Mouse (Mus musculus) CH12.LX (cell line): ENCODE data around the gene St8sia4. TPM values are rescaled to one million over a fixed set of nuclear protein-coding genes. Genes with fewer than 3 reads are reported as not detected.

Source experiments
- DNase-seq: peaks from one replicate; pipeline ENCODE4 v3.0.0-alpha.2; 2013; ENCODE audit errors: extremely low read depth
- H3K27ac ChIP-seq: 2 replicates; pipeline ENCODE4 v1.5.1; 2012; ENCODE audit warnings: low read depth, mild to moderate bottlenecking, control low read depth, moderate library complexity; ENCODE audit not compliant: insufficient read depth
- H3K27me3 ChIP-seq: replicated peaks from 2 replicates; pipeline ENCODE3; 2012; ENCODE audit warnings: inconsistent platforms
- H3K36me3 ChIP-seq, 2 experiments: replicated peaks in 1 of 2; 2 replicates each; pipeline versions ENCODE3 to v1.6.1; 2012; ENCODE audit warnings: inconsistent platforms in 1 of 2, low read length in 1 of 2, mild to moderate bottlenecking in 1 of 2, mixed read lengths in 1 of 2, moderate library complexity in 1 of 2; ENCODE audit not compliant: control insufficient read depth in 1 of 2, insufficient read depth in 1 of 2
- H3K4me1 ChIP-seq, 2 experiments: 2 replicates each; pipeline ENCODE4 v1.6.1; 2012; ENCODE audit warnings: inconsistent platforms in 1 of 2, moderate library complexity in 1 of 2; ENCODE audit not compliant: insufficient read depth in 2 of 2, control insufficient read depth in 1 of 2
- H3K4me2 ChIP-seq: 2 replicates; pipeline ENCODE4 v1.6.1; 2012; ENCODE audit warnings: low read depth, mild to moderate bottlenecking, control low read depth; ENCODE audit not compliant: poor library complexity, insufficient read depth, severe bottlenecking
- H3K4me3 ChIP-seq, 3 experiments: fragments of 150-350 bp in 1 of 3; sonication (generic) in 1 of 3; replicated peaks in 1 of 3; 2 replicates each; pipeline versions ENCODE3 to v1.5.1; 2011 to 2012; ENCODE audit warnings: low read depth in 2 of 3, low read length in 2 of 3, mild to moderate bottlenecking in 2 of 3, moderate library complexity in 2 of 3, control low read depth in 1 of 3, improper control_type of control experiment in 1 of 3, inconsistent platforms in 1 of 3, mixed read lengths in 1 of 3; ENCODE audit not compliant: poor library complexity in 1 of 3
- H3K79me2 ChIP-seq: replicated peaks from 2 replicates; pipeline ENCODE4 v1.6.1; 2012; ENCODE audit warnings: mild to moderate bottlenecking, moderate library complexity; ENCODE audit not compliant: control insufficient read depth, poor library complexity, insufficient read depth, severe bottlenecking; ENCODE audit errors: extremely low read depth
- H3K9ac ChIP-seq: 2 replicates; pipeline ENCODE4 v1.6.1; 2012; ENCODE audit warnings: low read depth, mild to moderate bottlenecking, control low read depth, moderate library complexity; ENCODE audit not compliant: insufficient read depth
- H3K9me3 ChIP-seq: replicated peaks from 2 replicates; pipeline ENCODE3; 2012; ENCODE audit warnings: low read length, inconsistent platforms, mixed read lengths
- BHLHE40 ChIP-seq: IDR thresholded peaks from 2 replicates; pipeline ENCODE4 v1.6.1; 2011; ENCODE audit warnings: mild to moderate bottlenecking, low read depth, low read length, improper control_type of control experiment
- CHD1 ChIP-seq: IDR thresholded peaks from 2 replicates; pipeline ENCODE4 v1.6.1; 2012; ENCODE audit warnings: low read depth, low read length, improper control_type of control experiment, inconsistent platforms
- E2F4 ChIP-seq: IDR thresholded peaks from 2 replicates; pipeline ENCODE4 v1.6.1; 2011; ENCODE audit warnings: low read depth, low read length, improper control_type of control experiment; ENCODE audit not compliant: insufficient replicate concordance
- ELF1 ChIP-seq: IDR thresholded peaks from 2 replicates; pipeline ENCODE4 v1.6.1; 2014; ENCODE audit warnings: low read depth, mild to moderate bottlenecking, inconsistent platforms, low read length, improper control_type of control experiment
- EP300 ChIP-seq: IDR thresholded peaks from 2 replicates; pipeline ENCODE4 v1.6.1; 2011; ENCODE audit warnings: low read length, improper control_type of control experiment
- ETS1 ChIP-seq: conservative IDR thresholded peaks from 2 replicates; pipeline ENCODE4 v1.6.1; 2012; ENCODE audit warnings: low read depth, mild to moderate bottlenecking, inconsistent platforms, low read length, improper control_type of control experiment, moderate library complexity
- GABPA ChIP-seq: IDR thresholded peaks from 2 replicates; pipeline ENCODE4 v1.6.1; 2012; ENCODE audit warnings: low read depth, low read length, improper control_type of control experiment, inconsistent platforms; ENCODE audit not compliant: insufficient replicate concordance
- IRF4 ChIP-seq: IDR thresholded peaks from 2 replicates; pipeline ENCODE4 v1.6.1; 2014; ENCODE audit warnings: low read depth, mild to moderate bottlenecking, inconsistent platforms, low read length, improper control_type of control experiment
- JUND ChIP-seq: conservative IDR thresholded peaks from 2 replicates; pipeline ENCODE4 v1.6.1; 2011; ENCODE audit warnings: low read depth, low read length, improper control_type of control experiment
- MEF2A ChIP-seq: IDR thresholded peaks from 2 replicates; pipeline ENCODE4 v1.6.1; 2014; ENCODE audit warnings: low read depth, mild to moderate bottlenecking, inconsistent platforms, low read length, improper control_type of control experiment, borderline replicate concordance
- MYC ChIP-seq: IDR thresholded peaks from 2 replicates; pipeline ENCODE4 v1.6.1; 2011; ENCODE audit warnings: low read depth, mild to moderate bottlenecking, improper control_type of control experiment, low read length
- NELFE ChIP-seq: IDR thresholded peaks from 2 replicates; pipeline ENCODE4 v1.6.1; 2011; ENCODE audit warnings: low read depth, low read length, improper control_type of control experiment
- PAX5 ChIP-seq: IDR thresholded peaks from 2 replicates; pipeline ENCODE4 v1.6.1; 2012; ENCODE audit warnings: low read length, inconsistent platforms, mixed read lengths
- RAD21 ChIP-seq: IDR thresholded peaks from 2 replicates; pipeline ENCODE4 v1.6.1; 2011; ENCODE audit warnings: low read depth, mild to moderate bottlenecking, low read length, improper control_type of control experiment, moderate library complexity
- RCOR1 ChIP-seq: conservative IDR thresholded peaks from 2 replicates; pipeline ENCODE4 v1.6.1; 2012; ENCODE audit warnings: low read depth, mild to moderate bottlenecking, inconsistent platforms, low read length, improper control_type of control experiment
- SIN3A ChIP-seq: IDR thresholded peaks from 2 replicates; pipeline ENCODE4 v1.6.1; 2012; ENCODE audit warnings: low read length, improper control_type of control experiment, inconsistent platforms
- SMC3 ChIP-seq: IDR thresholded peaks from 2 replicates; pipeline ENCODE4 v1.6.1; 2011; ENCODE audit warnings: low read depth, low read length, improper control_type of control experiment
- TBP ChIP-seq: conservative IDR thresholded peaks from 2 replicates; pipeline ENCODE4 v1.6.1; 2011; ENCODE audit warnings: low read depth, low read length, improper control_type of control experiment
- TCF12 ChIP-seq: IDR thresholded peaks from 2 replicates; pipeline ENCODE4 v1.6.1; 2014; ENCODE audit warnings: low read depth, mild to moderate bottlenecking, inconsistent platforms, low read length, improper control_type of control experiment
- USF1 ChIP-seq: IDR thresholded peaks from 2 replicates; pipeline ENCODE4 v1.6.1; 2014; ENCODE audit warnings: low read depth, mild to moderate bottlenecking, inconsistent platforms, low read length, improper control_type of control experiment
- USF2 ChIP-seq: conservative IDR thresholded peaks from 2 replicates; pipeline ENCODE4 v1.6.1; 2011; ENCODE audit warnings: low read depth, low read length, improper control_type of control experiment
- ZKSCAN1 ChIP-seq: IDR thresholded peaks from 2 replicates; pipeline ENCODE4 v1.6.1; 2012; ENCODE audit warnings: low read depth, inconsistent platforms, low read length, improper control_type of control experiment, borderline replicate concordance
- dilution Hi-C: fragments of 300-500 bp; cut with MboI; formaldehyde crosslinking; loops from 2 replicates; pipeline ENCODE4 v1.14.3; 2020; ENCODE audit warnings: low sequenced_read_pairs; ENCODE audit not compliant: extremely low pct_unique_long_range_greater_than_20kb, extremely low pct_ligation_motif_present
- in situ Hi-C: fragments of 300-500 bp; cut with MboI; formaldehyde crosslinking; loops from 3 replicates; pipeline ENCODE4 v1.14.3; 2019; ENCODE audit warnings: low sequenced_read_pairs, low pct_ligation_motif_present, low pct_unique_long_range_greater_than_20kb, mixed read lengths
- polyA plus RNA-seq: library from polyadenylated mRNA; unstranded; fragments of >175 nt; gene quantifications from 2 replicates; pipeline ENCODE4 v1.2.1, GENCODE M21; 2012; ENCODE audit warnings: low read depth; ENCODE audit not compliant: insufficient read length
- total RNA-seq, 2 experiments: library from RNA; depleted of rRNA; stranded (reverse); fragments of 300-350 nt in 1 of 2; fragments of >200 nt in 1 of 2; gene quantifications; 2 replicates each; pipeline ENCODE4 v1.2.3; 2012 to 2014

The St8sia4 gene
- total and polyA plus RNA-seq, 3 experiments, result 2.3 to 13.6 (median 12.7) TPM

DNA sequence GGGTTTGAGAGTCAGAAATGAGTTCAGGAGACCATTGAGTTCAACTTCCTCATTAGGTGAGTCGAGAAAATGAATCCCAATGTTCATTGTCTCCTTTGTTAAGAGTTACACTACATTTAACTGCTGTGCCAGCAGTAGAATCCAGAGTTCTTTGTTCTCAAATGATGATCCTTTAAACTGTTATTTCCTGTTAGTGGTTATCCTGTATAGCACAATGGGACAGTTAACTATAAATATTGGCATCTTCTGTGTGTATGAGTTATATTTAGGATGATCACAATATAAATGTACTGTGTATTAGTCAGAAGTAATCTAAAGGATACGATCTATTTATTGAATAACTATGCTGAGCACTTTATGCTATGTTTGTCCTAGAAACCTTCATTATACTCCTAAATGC is 23.1 kb downstream of the St8sia4 start:
- dilution Hi-C loops, result no loop called here
- no peak overlapping the region for H3K9ac ChIP-seq
- TF ChIP-seq IRF4, result no peak
- TF ChIP-seq ETS1, result no peak
- TF ChIP-seq GABPA, result no peak
- no peak for TF ChIP-seq JUND
- TF ChIP-seq MEF2A, result no peak
- TF ChIP-seq PAX5, result no peak
- TF ChIP-seq USF2, result no peak
- no peak for TF ChIP-seq TCF12
- no peak for TF ChIP-seq ELF1
- TF ChIP-seq USF1, result no peak
- TF ChIP-seq E2F4, result no peak
- TF ChIP-seq NELFE, result no peak
- no peak for TF ChIP-seq EP300
- TF ChIP-seq RCOR1, result no peak
- no peak for TF ChIP-seq TBP
- no peak for TF ChIP-seq ZKSCAN1
- TF ChIP-seq, all 38 proteins: peak for 0
- H3K4me1 ChIP-seq, result no peaks in the 10 kb centered on the region; a peak in 1 of 4 replicates
- no peak overlapping the region for H3K4me3 ChIP-seq
- no peak for DNase-seq
- H3K27me3 ChIP-seq, result no peaks in the 10 kb centered on the region
- H3K36me3 ChIP-seq, result no peaks in the 10 kb centered on the region
- H3K4me2 ChIP-seq, result no peak overlapping the region
- no peak overlapping the region for H3K27ac ChIP-seq
- in situ Hi-C loops, result no loop called here
- no peaks in the 10 kb centered on the region for H3K9me3 ChIP-seq
- no peaks in the 10 kb centered on the region for H3K79me2 ChIP-seq

DNA sequence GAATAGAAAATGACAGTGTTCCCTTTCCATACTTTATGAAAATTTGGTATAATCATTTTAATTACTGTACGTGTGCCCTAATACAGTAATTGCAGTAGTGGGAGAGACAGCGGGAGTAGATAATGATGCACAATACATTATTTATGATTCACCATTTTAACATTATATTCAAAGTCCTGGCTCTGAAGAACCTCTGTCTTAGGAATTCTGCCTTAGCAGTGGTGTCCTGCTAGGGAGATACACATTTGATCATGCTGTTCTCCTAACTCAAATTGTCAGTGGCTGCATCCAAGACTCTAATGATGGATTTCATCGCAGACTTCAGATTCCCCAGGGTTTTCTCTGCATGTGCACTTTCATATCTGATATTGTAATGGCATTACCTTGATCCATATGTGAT is 28.4 kb downstream of the St8sia4 start:
- Histone ChIP-seq H3K36me3 (peaks cover 5 to 7% of the 10 kb centered on the region in 2 experiments), H3K79me2 (no peaks in the 10 kb centered on the region), H3K4me2 (no peak overlapping the region), H3K9me3 (no peaks in the 10 kb centered on the region), H3K27ac (no peak overlapping the region), H3K4me1 (no peaks in the 10 kb centered on the region; a peak in 1 of 4 replicates), H3K9ac (no peak overlapping the region)
- dilution Hi-C loops, result no loop called here
- in situ Hi-C loops, result no loop called here
- TF ChIP-seq USF2 (no peak), MEF2A (no peak), BHLHE40 (no peak), RCOR1 (no peak), ZKSCAN1 (no peak), PAX5 (no peak), SIN3A (no peak), RAD21 (no peak), SMC3 (no peak), GABPA (no peak), ELF1 (no peak), CHD1 (no peak), NELFE (no peak), IRF4 (no peak), USF1 (no peak), MYC (no peak)
- TF ChIP-seq, all 38 proteins: peak for 0
- DNase-seq, result no peak
- Histone ChIP-seq H3K27me3 (no peaks in the 10 kb centered on the region), H3K4me3 (no peak overlapping the region)
